Comparison of ENCODE assay signal across 8 mouse cellular contexts in genomic region chr2:52422871-52423610, GRCm38 (mm10). TPM values are rescaled to one million over a fixed set of nuclear protein-coding genes. Genes with fewer than 3 reads are reported as not detected.
DNase-seq lines count a peak whose midpoint lies in the region; ATAC-seq and TF ChIP-seq lines count a peak whose summit lies in the region.

No protein-coding gene starts in this region.

- DNase-seq in heart, postnatal 0 days (ENCODE audit: low spot score) = no peak
- DNase-seq in heart, postnatal 36 days = no peak
- DNase-seq in hindbrain, embryonic 14.5 days (ENCODE audit: low spot score) = no peak
- no peak for DNase-seq in embryo, embryonic 9.5 days (ENCODE audit: extremely low spot score)
- DNase-seq in yolk sac, embryonic 10.5 days (ENCODE audit: low spot score) = no peak
- DNase-seq in thymus, adult 2 months = no peak

- intact Hi-C loops in heart, postnatal 36 days (cut with DNase I) = loop anchor here (5.0 to 10.0 kb wide), 4 partner anchors 154 to 772 kb away; partner anchors contain the start of genes Arl6ip6, Prpf40a and Stam2

- H3K9ac ChIP-seq in heart, postnatal 0 days (replicated peaks; ENCODE audit: low read depth, low read length) = peak overlapping the region; percentile 98
- H3K9ac ChIP-seq in hindbrain, embryonic 14.5 days = peak overlapping the region; percentile 95
- peak overlapping the region; percentile 96 for H3K9ac ChIP-seq in midbrain, embryonic 13.5 days (replicated peaks)

- peak overlapping the region; percentile 69 for H3K4me2 ChIP-seq in heart, postnatal 0 days (ENCODE audit: low read depth, low read length)
- H3K4me2 ChIP-seq in hindbrain, embryonic 14.5 days (replicated peaks) = peak overlapping the region; percentile 79
- H3K4me2 ChIP-seq in midbrain, embryonic 13.5 days (replicated peaks) = peak overlapping the region; percentile 65

- H3K27me3 ChIP-seq in heart, postnatal 0 days (ENCODE audit: control insufficient read depth, insufficient read depth, low read length) = no peaks in the 10 kb centered on the region
- H3K27me3 ChIP-seq in hindbrain, embryonic 14.5 days (ENCODE audit: control insufficient read depth, insufficient read depth, low read length) = no peaks in the 10 kb centered on the region
- peaks cover 5% of the 10 kb centered on the region; the same call in 1 of the 2 replicates for H3K27me3 ChIP-seq in midbrain, embryonic 13.5 days
- no peaks in the 10 kb centered on the region for H3K27me3 ChIP-seq in thymus, adult 2 months (ENCODE audit: control insufficient read depth, insufficient read depth, low read length)

- no peaks in the 10 kb centered on the region for H3K36me3 ChIP-seq in heart, postnatal 0 days (replicated peaks; ENCODE audit: control insufficient read depth, insufficient read depth, low read length)
- H3K36me3 ChIP-seq in hindbrain, embryonic 14.5 days (replicated peaks; ENCODE audit: control insufficient read depth, insufficient read depth) = no peaks in the 10 kb centered on the region
- H3K36me3 ChIP-seq in midbrain, embryonic 13.5 days = no peaks in the 10 kb centered on the region
- no peaks in the 10 kb centered on the region for H3K36me3 ChIP-seq in thymus, adult 2 months (ENCODE audit: control insufficient read depth, insufficient read depth, low read length)

- H3K4me1 ChIP-seq in heart, postnatal 0 days (ENCODE audit: control insufficient read depth, insufficient read depth) = peaks cover 36% of the 10 kb centered on the region
- H3K4me1 ChIP-seq in bone marrow, adult 2 months (ENCODE audit: control insufficient read depth, insufficient read depth, low read length) = peaks cover 3% of the 10 kb centered on the region; the same call in 1 of the 2 replicates
- peaks cover 33% of the 10 kb centered on the region for H3K4me1 ChIP-seq in hindbrain, embryonic 14.5 days (replicated peaks; ENCODE audit: control insufficient read depth, insufficient read depth, low read length)
- H3K4me1 ChIP-seq in midbrain, embryonic 13.5 days (replicated peaks) = peaks cover 32% of the 10 kb centered on the region
- peaks cover 9% of the 10 kb centered on the region for H3K4me1 ChIP-seq in thymus, adult 2 months (replicated peaks; ENCODE audit: control insufficient read depth, insufficient read depth, low read length)

- WGBS in heart, postnatal 0 days = 31% methylated on average over 8 of the region's 8 CpGs
- 50% methylated on average over 8 of the region's 8 CpGs for WGBS in bone marrow, adult 2 months
- WGBS in hindbrain, embryonic 14.5 days = 56% methylated on average over 8 of the region's 8 CpGs
- 59% methylated on average over 8 of the region's 8 CpGs for whole genome bisulfite sequencing in midbrain, embryonic 13.5 days
- 78% methylated on average over 8 of the region's 8 CpGs for WGBS in thymus, adult 2 months

- ATAC-seq in heart, postnatal 0 days (ENCODE audit: insufficient read depth, low read depth) = no peak
- ATAC-seq in hindbrain, embryonic 14.5 days (ENCODE audit: low FRiP score) = no peak
- ATAC-seq in midbrain, embryonic 13.5 days = no peak

- H3K27ac ChIP-seq in heart, postnatal 0 days (ENCODE audit: low read depth) = peak overlapping the region; percentile 94
- H3K27ac ChIP-seq in bone marrow, adult 2 months (ENCODE audit: control insufficient read depth, insufficient read depth, low read depth, low read length, poor library complexity) = no peak overlapping the region
- H3K27ac ChIP-seq in hindbrain, embryonic 14.5 days = no peak overlapping the region
- H3K27ac ChIP-seq in midbrain, embryonic 13.5 days = no peak overlapping the region
- no peak overlapping the region for H3K27ac ChIP-seq in thymus, adult 2 months (ENCODE audit: control insufficient read depth, insufficient read depth, low read length)

- H3K4me3 ChIP-seq in heart, postnatal 0 days (ENCODE audit: low read depth, low read length) = peak overlapping the region; percentile 99
- peak overlapping the region; percentile 22 for H3K4me3 ChIP-seq in bone marrow, adult 2 months (replicated peaks; ENCODE audit: control insufficient read depth, low read depth, low read length)
- peak overlapping the region; percentile 99 for H3K4me3 ChIP-seq in hindbrain, embryonic 14.5 days (replicated peaks; ENCODE audit: low read length)
- H3K4me3 ChIP-seq in midbrain, embryonic 13.5 days (replicated peaks) = peak overlapping the region; percentile 95
- no peak overlapping the region for H3K4me3 ChIP-seq in thymus, adult 2 months (ENCODE audit: control insufficient read depth, insufficient read depth, low read length)

- TF ChIP-seq CTCF in heart, postnatal 0 days (IDR thresholded peaks at IDR 0.05; ENCODE audit: low read depth) = no peak
- TF ChIP-seq CTCF in bone marrow, adult 2 months (IDR thresholded peaks at IDR 0.05; ENCODE audit: control insufficient read depth, insufficient read depth, low read length) = no peak
- no peak for TF ChIP-seq CTCF in thymus, adult 2 months (IDR thresholded peaks at IDR 0.05; ENCODE audit: borderline replicate concordance, control insufficient read depth, extremely low read depth, insufficient read depth, low read length, poor library complexity)

- no peak for TF ChIP-seq POLR2A in bone marrow, adult 2 months (IDR thresholded peaks at IDR 0.05; ENCODE audit: borderline replicate concordance, control insufficient read depth, low read depth, low read length)
- no peak for TF ChIP-seq POLR2A in thymus, adult 2 months (IDR thresholded peaks at IDR 0.05; ENCODE audit: control insufficient read depth, extremely low read depth, insufficient read depth, low read length, poor library complexity)

- no peak for TF ChIP-seq EP300 in heart, postnatal 0 days (IDR thresholded peaks at IDR 0.05; ENCODE audit: low read depth)

- no peaks in the 10 kb centered on the region for H3K9me3 ChIP-seq in heart, postnatal 0 days (replicated peaks; ENCODE audit: control insufficient read depth, low read length)
- no peaks in the 10 kb centered on the region for H3K9me3 ChIP-seq in hindbrain, embryonic 14.5 days (ENCODE audit: control insufficient read depth, low read length)
- H3K9me3 ChIP-seq in midbrain, embryonic 13.5 days = no peaks in the 10 kb centered on the region

RNA-seq across cellular contexts. Expression of gene Arl5a, which starts 1.7 kb away (rescaled TPM):
- 57.5 and 73.2 TPM in 2 replicates for total RNA-seq in heart, postnatal 0 days (2014; rRNA removed; ENCODE audit: low replicate concordance)
- 23.9 and 26.2 TPM in 2 replicates for polyA plus RNA-seq in heart, postnatal 0 days (2015; fragmentation: Nextera tagmentation; extraction: Ambion mirVana)
- 10 to 100 TPM; 33.8 to 35.0 TPM for total RNA-seq in heart, postnatal 36 days (2021)
- 8.6 and 13.9 TPM in 2 replicates for polyA plus RNA-seq in bone marrow, adult 2 months (2011; ENCODE audit: insufficient read depth, insufficient read length, low replicate concordance, missing spikeins)
- 62.7 and 70.8 TPM in 2 replicates for polyA plus RNA-seq in hindbrain, embryonic 14.5 days (2014; fragmentation: Nextera tagmentation; extraction: Ambion mirVana)
- polyA plus RNA-seq in midbrain, embryonic 13.5 days (2015; fragmentation: Nextera tagmentation; extraction: Ambion mirVana) = 39.2 and 43.3 TPM in 2 replicates
- 7.3 and 8.2 TPM in 2 replicates for polyA plus RNA-seq in thymus, adult 2 months (2012; rRNA removed)

RNA-seq across cellular contexts. Expression of gene Neb, which starts 44.8 kb away (rescaled TPM):
- 1.4 and 6.0 TPM in 2 replicates for total RNA-seq in heart, postnatal 0 days (2014; rRNA removed; ENCODE audit: low replicate concordance)
- 2.1 and 4.4 TPM in 2 replicates for polyA plus RNA-seq in heart, postnatal 0 days (2015; fragmentation: Nextera tagmentation; extraction: Ambion mirVana)
- 1 to 10 TPM; 5.2 to 6.7 TPM for total RNA-seq in heart, postnatal 36 days (2021)
- 3.2 and 4.5 TPM in 2 replicates for polyA plus RNA-seq in bone marrow, adult 2 months (2011; ENCODE audit: insufficient read depth, insufficient read length, low replicate concordance, missing spikeins)
- 0.63 and 0.74 TPM in 2 replicates for polyA plus RNA-seq in hindbrain, embryonic 14.5 days (2014; fragmentation: Nextera tagmentation; extraction: Ambion mirVana)
- 0.62 and 0.73 TPM in 2 replicates for polyA plus RNA-seq in midbrain, embryonic 13.5 days (2015; fragmentation: Nextera tagmentation; extraction: Ambion mirVana)
- polyA plus RNA-seq in thymus, adult 2 months (2012; rRNA removed) = 0.65 and 0.85 TPM in 2 replicates
